Mouse (Mus musculus) embryonic stem cell, embryonic (primary cell): ENCODE results near the gene H13.

Experiments used
- CTCF ChIA-PET, 4 experiments: fragments of 300-600 bp in 2 of 4; fragments of 350-600 bp in 2 of 4; sonication (Branson Sonifier 250); formaldehyde crosslinking; loops; one replicate each; lab custom pipeline; 2022; ENCODE audit warnings: inconsistent platforms in 2 of 4; lab: Charles Lee
- POLR2A ChIA-PET, 4 experiments: fragments of 300-600 bp in 2 of 4; fragments of 350-600 bp in 2 of 4; sonication (Branson Sonifier 250); formaldehyde crosslinking; loops; one replicate each; lab custom pipeline; 2022; ENCODE audit warnings: antibody characterized with exemption in 4 of 4, inconsistent platforms in 1 of 4; lab: Charles Lee

The H13 gene

GRCm38 (mm10) chr2:152704811-152705370 lies 35.6 kb downstream of the H13 start:
- ChIA-PET CTCF (interaction anchor here (0.5 to 2.1 kb wide), 10 partner anchors 8 to 549 kb away, joined by 3 to 10 read pairs (median 4); partner anchors contain the start of gene H13 (in 1 of the 4)), POLR2A (interaction anchor here in 3 of 4 experiments (0.7 to 24.7 kb wide), 21 partner anchors 8 to 463 kb away, joined by 3 to 728 read pairs (median 7); partner anchors contain the start of genes Id1 (in 2 of the 3) and Mcts2 (in 2 of the 3))

GRCm38 (mm10) chr2:152705993-152706571 lies 36.8 kb downstream of the H13 start:
- CTCF ChIA-PET: interaction anchor here in 3 of 4 experiments (0.5 to 2.3 kb wide), 9 partner anchors 9 to 209 kb away, joined by 3 to 11 read pairs (median 4); no protein-coding TSS in a partner anchor
- POLR2A ChIA-PET: interaction anchor here (0.6 to 24.7 kb wide), 28 partner anchors 9 to 784 kb away, joined by 3 to 728 read pairs (median 5); partner anchors contain the start of genes Id1 (in 4 of the 4), Mcts2 (in 2 of the 4), Bcl2l1 (in 1 of the 4) and Cox4i2 (in 1 of the 4)

- ChIA-PET POLR2A (interaction anchor here (0.5 to 24.7 kb wide), 69 partner anchors 8 to 527 kb away, joined by 3 to 728 read pairs (median 5); partner anchors contain the start of genes Id1 (in 4 of the 4), Mcts2 (in 3 of the 4), Trib3 (in 2 of the 4) and Bcl2l1 (in 1 of the 4)), CTCF (interaction anchor here (0.5 to 2.3 kb wide), 22 partner anchors 9 to 932 kb away, joined by 3 to 16 read pairs (median 4); partner anchors contain the start of genes Bcl2l1 (in 1 of the 4) and Mcts2 (in 1 of the 4))
Measured at GRCm38 (mm10) chr2:152707186-152707585, 37.9 kb downstream of the H13 start.

- ChIA-PET CTCF (interaction anchor here (0.5 to 2.3 kb wide), 28 partner anchors 9 to 931 kb away, joined by 3 to 16 read pairs (median 4); partner anchors contain the start of genes Bcl2l1 (in 1 of the 4) and Mcts2 (in 1 of the 4)), POLR2A (interaction anchor here (0.5 to 24.7 kb wide), 74 partner anchors 8 to 565 kb away, joined by 3 to 728 read pairs (median 5); partner anchors contain the start of genes Id1 (in 3 of the 4), Mcts2 (in 3 of the 4), H13 (in 2 of the 4) and Trib3 (in 2 of the 4))
Measured at GRCm38 (mm10) chr2:152707627-152708026, 38.4 kb downstream of the H13 start.

- CTCF ChIA-PET: interaction anchor here in 2 of 4 experiments (0.6 to 1.5 kb wide), 4 partner anchors 13 to 753 kb away, joined by 3 to 7 read pairs (median 5); no protein-coding TSS in a partner anchor
- POLR2A ChIA-PET: interaction anchor here in 3 of 4 experiments (0.6 to 24.7 kb wide), 22 partner anchors 9 to 1995 kb away, joined by 3 to 728 read pairs (median 11); partner anchors contain the start of genes Id1 (in 2 of the 3), Mcts2 (in 2 of the 3) and Tpx2 (in 1 of the 3)
Measured at GRCm38 (mm10) chr2:152709066-152709465, 39.8 kb downstream of the H13 start.

- POLR2A ChIA-PET: interaction anchor here in 2 of 4 experiments (0.7 to 24.7 kb wide), 7 partner anchors 9 to 38 kb away, joined by 3 to 728 read pairs (median 4); partner anchors contain the start of gene Id1 (in 2 of the 2)
Measured at GRCm38 (mm10) chr2:152716241-152716772, 47.0 kb downstream of the H13 start.

GRCm38 (mm10) chr2:152717652-152718051 lies 48.4 kb downstream of the H13 start:
- CTCF ChIA-PET: interaction anchor here in 2 of 4 experiments (0.6 to 1.0 kb wide), 3 partner anchors 10 to 158 kb away, joined by 3 to 4 read pairs (median 3); no protein-coding TSS in a partner anchor
- POLR2A ChIA-PET: interaction anchor here in 3 of 4 experiments (0.6 to 23.3 kb wide), 17 partner anchors 8 to 44 kb away, joined by 3 to 377 read pairs (median 5); partner anchors contain the start of genes Id1 (in 1 of the 3) and Mcts2 (in 1 of the 3)

More at GRCm38 (mm10) chr2:152716241-152716772, 47.0 kb downstream of the H13 start:
- CTCF ChIA-PET: no interaction called here

- ChIA-PET POLR2A (interaction anchor here in 3 of 4 experiments (0.6 to 23.3 kb wide), 19 partner anchors 8 to 44 kb away, joined by 3 to 377 read pairs (median 5); partner anchors contain the start of genes Id1 (in 2 of the 3) and Mcts2 (in 1 of the 3)), CTCF (interaction anchor here in 2 of 4 experiments (0.6 to 1.0 kb wide), 3 partner anchors 10 to 159 kb away, joined by 3 to 4 read pairs (median 3); no protein-coding TSS in a partner anchor)
Measured at GRCm38 (mm10) chr2:152718076-152718475, 48.8 kb downstream of the H13 start.

- CTCF ChIA-PET: interaction anchor here (1.0 to 1.9 kb wide), 9 partner anchors 13 to 43 kb away, joined by 3 to 8 read pairs (median 4); no protein-coding TSS in a partner anchor
- POLR2A ChIA-PET: interaction anchor here (0.5 to 24.6 kb wide), 26 partner anchors 10 to 392 kb away, joined by 3 to 728 read pairs (median 4); partner anchors contain the start of genes Id1 (in 2 of the 4), Cox4i2 (in 1 of the 4) and Mcts2 (in 1 of the 4)
Measured at GRCm38 (mm10) chr2:152723651-152724331, 54.5 kb downstream of the H13 start.

GRCm38 (mm10) chr2:152724332-152724723 lies 55.1 kb downstream of the H13 start:
- ChIA-PET POLR2A (interaction anchor here (0.7 to 24.6 kb wide), 22 partner anchors 10 to 109 kb away, joined by 3 to 728 read pairs (median 6); partner anchors contain the start of genes Id1 (in 2 of the 4), Cox4i2 (in 1 of the 4) and Mcts2 (in 1 of the 4)), CTCF (interaction anchor here (0.6 to 1.9 kb wide), 10 partner anchors 12 to 781 kb away, joined by 3 to 8 read pairs (median 4); no protein-coding TSS in a partner anchor)

GRCm38 (mm10) chr2:152725178-152725750 lies 56.0 kb downstream of the H13 start:
- ChIA-PET CTCF (interaction anchor here in 3 of 4 experiments (0.6 to 1.9 kb wide), 4 partner anchors 29 to 79 kb away, joined by 3 to 5 read pairs (median 4); no protein-coding TSS in a partner anchor), POLR2A (interaction anchor here in 3 of 4 experiments (0.5 to 24.6 kb wide), 18 partner anchors 11 to 1717 kb away, joined by 3 to 728 read pairs (median 5); partner anchors contain the start of genes Id1 (in 2 of the 3), Cox4i2 (in 1 of the 3) and H13 (in 1 of the 3))

GRCm38 (mm10) chr2:152726213-152726612 lies 57.0 kb downstream of the H13 start:
- CTCF ChIA-PET: interaction anchor here (0.6 to 1.7 kb wide), 10 partner anchors 15 to 288 kb away, joined by 3 to 8 read pairs (median 4); no protein-coding TSS in a partner anchor
- POLR2A ChIA-PET: interaction anchor here (0.7 to 24.6 kb wide), 30 partner anchors 8 to 376 kb away, joined by 3 to 728 read pairs (median 4); partner anchors contain the start of genes Id1 (in 2 of the 4), Mcts2 (in 2 of the 4), H13 (in 1 of the 4) and Tpx2 (in 1 of the 4)

GRCm38 (mm10) chr2:152726751-152727335 lies 57.6 kb downstream of the H13 start:
- POLR2A ChIA-PET: interaction anchor here (0.6 to 24.6 kb wide), 32 partner anchors 9 to 1717 kb away, joined by 3 to 728 read pairs (median 3); partner anchors contain the start of genes Id1 (in 2 of the 4), Mcts2 (in 2 of the 4) and Tpx2 (in 1 of the 4)

GRCm38 (mm10) chr2:152727795-152728510 lies 58.7 kb downstream of the H13 start:
- ChIA-PET POLR2A (interaction anchor here in 3 of 4 experiments (0.5 to 24.6 kb wide), 22 partner anchors 9 to 1718 kb away, joined by 3 to 728 read pairs (median 4); partner anchors contain the start of genes Mcts2 (in 3 of the 3) and Id1 (in 2 of the 3)), CTCF (interaction anchor here (0.5 to 1.7 kb wide), 6 partner anchors 21 to 204 kb away, joined by 3 to 8 read pairs (median 6); no protein-coding TSS in a partner anchor)

More at GRCm38 (mm10) chr2:152726751-152727335, 57.6 kb downstream of the H13 start:
- CTCF ChIA-PET: interaction anchor here (0.6 to 1.7 kb wide), 18 partner anchors 12 to 289 kb away, joined by 3 to 8 read pairs (median 4); no protein-coding TSS in a partner anchor
